Mouse (Mus musculus) cerebellum, adult 2 months (tissue): ENCODE measurements around the gene Ehmt2.

Experiments
- CTCF ChIP-seq: fragments of 200-500 bp; IDR thresholded peaks from 2 replicates; pipeline ENCODE4 v1.5.1; 2011; ENCODE audit warnings: low read depth, mild to moderate bottlenecking, control low read depth, low read length, moderate library complexity, borderline replicate concordance; ENCODE audit not compliant: insufficient read depth
- POLR2A ChIP-seq: fragments of 200-500 bp; IDR thresholded peaks from 2 replicates; pipeline ENCODE4 v1.6.1; 2011; ENCODE audit warnings: low read length, control low read depth, borderline replicate concordance; ENCODE audit not compliant: insufficient read depth

GRCm38 (mm10) chr17:34934830-34935229, 36.6 kb downstream of the Ehmt2 start:
- TF ChIP-seq CTCF: no peak
- no peak for TF ChIP-seq POLR2A
